Mouse (Mus musculus) midbrain, embryonic 10.5 days (tissue): ENCODE results near the gene Tagln2. TPM values are rescaled to one million over a fixed set of nuclear protein-coding genes. Genes with fewer than 3 reads are reported as not detected.

Experiments used
- DNase-seq: peaks from one replicate; pipeline ENCODE4 v3.0.0-alpha.2; 2017; ENCODE audit warnings: low spot score
- H3K27ac ChIP-seq: fragments of 300-500 bp; sonication (generic); replicated peaks from 2 replicates; pipeline ENCODE4 v1.5.1; 2016; ENCODE audit warnings: mild to moderate bottlenecking
- H3K27me3 ChIP-seq: fragments of 300-500 bp; sonication (generic); 2 replicates; pipeline ENCODE4 v1.6.1; 2016; ENCODE audit warnings: low read depth, mild to moderate bottlenecking; ENCODE audit not compliant: poor library complexity, severe bottlenecking
- H3K36me3 ChIP-seq: fragments of 300-500 bp; sonication (generic); 2 replicates; pipeline ENCODE4 v1.6.1; 2016; ENCODE audit warnings: mild to moderate bottlenecking, moderate library complexity
- H3K4me1 ChIP-seq: fragments of 300-500 bp; sonication (generic); 2 replicates; pipeline ENCODE4 v1.6.1; 2016
- H3K4me3 ChIP-seq: fragments of 300-500 bp; sonication (generic); 2 replicates; pipeline ENCODE4 v1.5.1; 2016; ENCODE audit warnings: mild to moderate bottlenecking, moderate library complexity
- H3K9me3 ChIP-seq: fragments of 300-500 bp; sonication (generic); replicated peaks from 2 replicates; pipeline ENCODE4 v1.6.1; 2016; ENCODE audit warnings: mild to moderate bottlenecking
- WGBS: fragments of 180-500 bp; shearing (Covaris S2); methylation state at CpG from one replicate; pipeline ENCODE4 v1.1.7; 2016; 5-methylcytosine and 5-hydroxymethylcytosine counted together
- polyA plus RNA-seq: library from polyadenylated mRNA; unstranded; fragments of >200 nt; fragmentation: Nextera tagmentation; extraction: Ambion mirVana; gene quantifications from 2 replicates; pipeline ENCODE4 v1.2.1, GENCODE M21; 2016

Gene Tagln2
- polyA plus RNA-seq, 1 experiment from 2014 or later: 79.2 TPM

GRCm38 (mm10) chr1:172551009-172551408 is 51.2 kb downstream of the Tagln2 start:
- Histone ChIP-seq H3K27me3 (peaks cover 39% of the 10 kb centered on the region), H3K27ac (peak overlapping the region; percentile 38; the same call in 1 of the 2 replicates), H3K36me3 (no peaks in the 10 kb centered on the region), H3K4me3 (peak overlapping the region; percentile 57), H3K4me1 (peaks cover 52% of the 10 kb centered on the region), H3K9me3 (no peaks in the 10 kb centered on the region)
- DNase-seq: no peak
- 57% methylated on average over 7 of the region's 7 CpGs for WGBS

GRCm38 (mm10) chr1:172552623-172553022 is 52.8 kb downstream of the Tagln2 start:
- Histone ChIP-seq H3K9me3 (no peaks in the 10 kb centered on the region), H3K27ac (no peak overlapping the region), H3K27me3 (peaks cover 54% of the 10 kb centered on the region), H3K36me3 (no peaks in the 10 kb centered on the region), H3K4me3 (no peak overlapping the region), H3K4me1 (peaks cover 52% of the 10 kb centered on the region)
- 63% methylated on average over 1 of the region's 1 CpGs for WGBS
- no peak for DNase-seq

GRCm38 (mm10) chr1:172555638-172556037 is 55.8 kb downstream of the Tagln2 start, which contains the start of gene Vsig8:
Gene Vsig8 (plus strand): TSS chr1:172555938.
- Histone ChIP-seq H3K27ac (no peak within 1 kb of the TSS), H3K27me3 (peaks cover 62% of the 10 kb centered on the region), H3K36me3 (no peaks in the 10 kb centered on the region), H3K9me3 (no peaks in the 10 kb centered on the region), H3K4me1 (peaks cover 28% of the 10 kb centered on the region), H3K4me3 (no peak within 1 kb of the TSS)
- DNase-seq: no peak
- 81% methylated on average over 11 of the region's 11 CpGs for WGBS

Other genes starting within 250 kb of the Tagln2 start
- not detected in 2 replicates for gene Atp1a4, start 241.6 kb upstream of the Tagln2 start, polyA plus RNA-seq
- gene Igsf8, start 238.4 kb upstream of the Tagln2 start, polyA plus RNA-seq: 50.2 and 62.4 TPM in 2 replicates
- gene Atp1a2, start 202.0 kb upstream of the Tagln2 start, polyA plus RNA-seq: 3.0 and 4.3 TPM in 2 replicates
- 0.23 and 0.61 TPM in 2 replicates for gene Kcnj9, start 170.7 kb upstream of the Tagln2 start, polyA plus RNA-seq
- 0.46 and 0.75 TPM in 2 replicates for gene Kcnj10, start 158.8 kb upstream of the Tagln2 start, polyA plus RNA-seq
- 9.3 and 9.9 TPM in 2 replicates for gene Pigm, start 123.5 kb upstream of the Tagln2 start, polyA plus RNA-seq
- 0.09 and 0.16 TPM in 2 replicates for gene Slamf9, start 24.7 kb upstream of the Tagln2 start, polyA plus RNA-seq
- 76.2 and 95.8 TPM in 2 replicates for gene Igsf9, start 18.3 kb upstream of the Tagln2 start, polyA plus RNA-seq
- gene Cfap45, start 20.8 kb downstream of the Tagln2 start, polyA plus RNA-seq: 1.0 and 1.7 TPM in 2 replicates
- 0.17 TPM in 1 of 2 replicates, not detected in the other for gene Vsig8, start 55.9 kb downstream of the Tagln2 start, polyA plus RNA-seq
- gene Slamf8, start 90.5 kb downstream of the Tagln2 start, polyA plus RNA-seq: not detected in 2 replicates
- 0.22 and 0.42 TPM in 2 replicates for gene Fcrl6, start 102.5 kb downstream of the Tagln2 start, polyA plus RNA-seq
- gene Dusp23, start 132.9 kb downstream of the Tagln2 start, polyA plus RNA-seq: 9.1 and 9.5 TPM in 2 replicates
- gene Crp, start 198.0 kb downstream of the Tagln2 start, polyA plus RNA-seq: not detected in 2 replicates